Mouse (Mus musculus): ENCODE data around the gene Rilp. TPM values are rescaled to one million over a fixed set of nuclear protein-coding genes. Genes with fewer than 3 reads are reported as not detected.

The Rilp gene
- polyA plus RNA-seq, 1 experiment from 2014 or later, result 2.7 TPM

GRCm38 (mm10) chr11:75512301-75513018, 2.6 kb downstream of the Rilp start:
- Histone ChIP-seq H3K9me3 (ENCODE audit: control insufficient read depth, low read length) (no peaks in the 10 kb centered on the region), H3K4me3 (ENCODE audit: low read depth, low read length) (no peak overlapping the region), H3K4me1 (replicated peaks; ENCODE audit: control insufficient read depth, insufficient read depth) (peaks cover 3% of the 10 kb centered on the region; the same call in 1 of the 2 replicates), H3K27ac (replicated peaks) (no peak overlapping the region), H3K36me3 (ENCODE audit: control insufficient read depth, insufficient read depth, low read length) (peaks cover 12% of the 10 kb centered on the region), H3K9ac (ENCODE audit: low read length) (no peak overlapping the region), H3K4me2 (replicated peaks; ENCODE audit: low read depth) (no peak overlapping the region), H3K27me3 (ENCODE audit: control insufficient read depth, insufficient read depth, low read length) (no peaks in the 10 kb centered on the region)
- ATAC-seq (ENCODE audit: low FRiP score, low TSS enrichment) (no peak), DNase-seq (ENCODE audit: low spot score) (no peak)
- WGBS, result 78% methylated on average over 9 of the region's 9 CpGs
- no peak for TF ChIP-seq CTCF (IDR thresholded peaks at IDR 0.05; ENCODE audit: low read depth)
- TF ChIP-seq EP300 (optimal IDR thresholded peaks at IDR 0.05), result no peak

DNA sequence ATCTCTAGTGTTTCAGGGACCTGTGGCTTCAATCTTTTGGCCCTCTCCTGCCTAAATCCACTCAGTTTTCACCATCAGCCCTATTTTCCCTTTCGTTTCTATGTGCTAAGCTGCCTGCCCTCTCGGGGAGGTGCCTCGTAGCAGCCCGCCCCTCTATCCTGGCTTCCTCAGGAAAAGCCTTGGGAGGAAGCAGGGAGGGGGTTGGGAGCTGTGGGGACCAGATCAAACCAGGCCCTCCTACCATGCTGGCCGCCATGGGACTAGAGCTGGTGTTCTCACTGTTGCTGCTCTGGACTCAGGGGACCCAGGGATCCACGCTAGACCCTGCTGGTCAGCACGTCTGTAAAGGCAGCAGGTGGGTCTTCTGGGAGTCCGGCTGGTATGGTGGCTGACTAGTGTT, 3.4 kb downstream of the Rilp start, which contains the start of gene Scarf1:
Gene Scarf1, plus strand, starts transcription at position 205 of the 400 bp plus-strand sequence.
- ATAC-seq (ENCODE audit: low FRiP score, low TSS enrichment), result no peak
- DNase-seq (ENCODE audit: low spot score), result no peak
- no peak within 1 kb of the TSS for H3K9ac ChIP-seq (ENCODE audit: low read length)
- H3K4me1 ChIP-seq (replicated peaks; ENCODE audit: control insufficient read depth, insufficient read depth), result peaks cover 3% of the 10 kb centered on the region; the same call in 1 of the 2 replicates
- no peaks in the 10 kb centered on the region for H3K9me3 ChIP-seq (ENCODE audit: control insufficient read depth, low read length)
- 0 out of 2 replicates have a peak within 1 kb of the TSS, but pooled peaks have one; percentile 2 for H3K4me2 ChIP-seq (replicated peaks; ENCODE audit: low read depth)
- WGBS, result 60% methylated on average over 8 of the region's 8 CpGs
- H3K36me3 ChIP-seq (ENCODE audit: control insufficient read depth, insufficient read depth, low read length), result peaks cover 7% of the 10 kb centered on the region
- H3K27ac ChIP-seq (replicated peaks), result no peak within 1 kb of the TSS
- no peaks in the 10 kb centered on the region for H3K27me3 ChIP-seq (ENCODE audit: control insufficient read depth, insufficient read depth, low read length)
- TF ChIP-seq EP300 (optimal IDR thresholded peaks at IDR 0.05), result no peak
- no peak for TF ChIP-seq CTCF (IDR thresholded peaks at IDR 0.05; ENCODE audit: low read depth)
- peak within 1 kb of the TSS; percentile 10; the same call in 1 of the 2 replicates for H3K4me3 ChIP-seq (ENCODE audit: low read depth, low read length)

DNA sequence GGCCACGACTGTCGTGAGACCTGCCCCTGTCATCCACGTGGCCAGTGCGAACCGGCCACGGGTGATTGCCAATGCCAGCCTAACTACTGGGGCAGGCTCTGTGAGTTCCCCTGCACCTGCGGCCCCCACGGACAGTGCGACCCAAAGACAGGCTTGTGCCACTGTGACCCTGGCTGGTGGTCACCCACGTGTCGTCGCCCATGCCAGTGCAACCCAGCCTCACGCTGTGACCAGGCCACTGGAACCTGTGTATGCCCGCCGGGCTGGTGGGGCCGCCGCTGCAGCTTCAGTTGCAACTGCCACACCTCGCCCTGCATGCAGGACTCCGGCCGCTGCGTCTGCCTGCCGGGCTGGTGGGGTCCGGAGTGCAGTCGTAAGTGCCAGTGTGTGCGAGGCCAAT, 5.3 kb downstream of the Rilp start:
- DNase-seq (ENCODE audit: low spot score) (no peak), ATAC-seq (ENCODE audit: low FRiP score, low TSS enrichment) (no peak)
- Histone ChIP-seq H3K4me3 (ENCODE audit: low read depth, low read length) (no peak overlapping the region), H3K9ac (ENCODE audit: low read length) (no peak overlapping the region), H3K27ac (replicated peaks) (no peak overlapping the region), H3K9me3 (ENCODE audit: control insufficient read depth, low read length) (no peaks in the 10 kb centered on the region), H3K4me2 (replicated peaks; ENCODE audit: low read depth) (no peak overlapping the region), H3K4me1 (replicated peaks; ENCODE audit: control insufficient read depth, insufficient read depth) (no peaks in the 10 kb centered on the region), H3K27me3 (ENCODE audit: control insufficient read depth, insufficient read depth, low read length) (no peaks in the 10 kb centered on the region), H3K36me3 (ENCODE audit: control insufficient read depth, insufficient read depth, low read length) (no peaks in the 10 kb centered on the region)
- WGBS, result 93% methylated on average over 23 of the region's 25 CpGs
- TF ChIP-seq EP300 (optimal IDR thresholded peaks at IDR 0.05) (no peak), CTCF (IDR thresholded peaks at IDR 0.05; ENCODE audit: low read depth) (no peak)

- DNase-seq (ENCODE audit: low spot score), result no peak
- no peak overlapping the region for H3K9ac ChIP-seq (ENCODE audit: low read length)
- no peak overlapping the region for H3K4me3 ChIP-seq (ENCODE audit: low read depth, low read length)
- H3K4me2 ChIP-seq (replicated peaks; ENCODE audit: low read depth), result no peak overlapping the region
- no peaks in the 10 kb centered on the region for H3K9me3 ChIP-seq (ENCODE audit: control insufficient read depth, low read length)
- no peaks in the 10 kb centered on the region for H3K4me1 ChIP-seq (replicated peaks; ENCODE audit: control insufficient read depth, insufficient read depth)
- no peak for ATAC-seq (ENCODE audit: low FRiP score, low TSS enrichment)
- H3K27me3 ChIP-seq (ENCODE audit: control insufficient read depth, insufficient read depth, low read length), result no peaks in the 10 kb centered on the region
- WGBS, result 75% methylated on average over 15 of the region's 15 CpGs
- H3K27ac ChIP-seq (replicated peaks), result no peak overlapping the region; the same call in 1 of the 2 replicates
- TF ChIP-seq CTCF (IDR thresholded peaks at IDR 0.05; ENCODE audit: low read depth), result no peak
- no peak for TF ChIP-seq EP300 (optimal IDR thresholded peaks at IDR 0.05)
- no peaks in the 10 kb centered on the region for H3K36me3 ChIP-seq (ENCODE audit: control insufficient read depth, insufficient read depth, low read length)
Observed at GRCm38 (mm10) chr11:75519834-75520633, 10.1 kb downstream of the Rilp start.

- no peak overlapping the region for H3K27ac ChIP-seq (replicated peaks)
- H3K36me3 ChIP-seq (ENCODE audit: control insufficient read depth, insufficient read depth, low read length), result no peaks in the 10 kb centered on the region
- no peak overlapping the region for H3K9ac ChIP-seq (ENCODE audit: low read length)
- ATAC-seq (ENCODE audit: low FRiP score, low TSS enrichment) (no peak), DNase-seq (ENCODE audit: low spot score) (no peak)
- H3K9me3 ChIP-seq (ENCODE audit: control insufficient read depth, low read length), result no peaks in the 10 kb centered on the region
- H3K4me1 ChIP-seq (replicated peaks; ENCODE audit: control insufficient read depth, insufficient read depth), result no peaks in the 10 kb centered on the region
- no peak overlapping the region for H3K4me2 ChIP-seq (replicated peaks; ENCODE audit: low read depth)
- no peak for TF ChIP-seq EP300 (optimal IDR thresholded peaks at IDR 0.05)
- no peak for TF ChIP-seq CTCF (IDR thresholded peaks at IDR 0.05; ENCODE audit: low read depth)
- no peak overlapping the region for H3K4me3 ChIP-seq (ENCODE audit: low read depth, low read length)
- H3K27me3 ChIP-seq (ENCODE audit: control insufficient read depth, insufficient read depth, low read length), result no peaks in the 10 kb centered on the region
- WGBS, result 86% methylated on average over 4 of the region's 4 CpGs
Observed at GRCm38 (mm10) chr11:75521609-75522008, 11.7 kb downstream of the Rilp start.
